Mouse (Mus musculus) macrophage (primary cell): Measurements from ENCODE around the gene Ccz1. TPM values are rescaled to one million over a fixed set of nuclear protein-coding genes. Genes with fewer than 3 reads are reported as not detected.

Experiments
- H3K27ac ChIP-seq: fragments of 350-480 bp; formaldehyde crosslinking; 2 replicates; pipeline ENCODE4 v1.9.0; 2021
- H3K36me3 ChIP-seq: fragments of 350-480 bp; formaldehyde crosslinking; 2 replicates; pipeline ENCODE4 v1.9.0; 2021; ENCODE audit errors: inconsistent target
- H3K4me3 ChIP-seq: fragments of 350-480 bp; formaldehyde crosslinking; 2 replicates; pipeline ENCODE4 v1.9.0; 2021; ENCODE audit errors: inconsistent target
- H3K79me2 ChIP-seq: fragments of 350-480 bp; formaldehyde crosslinking; 2 replicates; pipeline ENCODE4 v1.9.0; 2021; ENCODE audit errors: inconsistent target
- WGBS: methylation state at CpG from one replicate; pipeline ENCODE4 v1.1.7; 2026; ENCODE audit warnings: inconsistent platforms; ENCODE audit not compliant: missing documents; 5-methylcytosine and 5-hydroxymethylcytosine counted together
- polyA plus RNA-seq: library from polyadenylated mRNA; stranded (reverse); fragments of 250-400 nt; gene quantifications from 3 replicates; pipeline ENCODE4 v1.2.4, GENCODE M21; 2018; ENCODE audit warnings: inconsistent platforms

Ccz1 gene
- polyA plus RNA-seq, 1 experiment from 2014 or later = 66.0 TPM

DNA sequence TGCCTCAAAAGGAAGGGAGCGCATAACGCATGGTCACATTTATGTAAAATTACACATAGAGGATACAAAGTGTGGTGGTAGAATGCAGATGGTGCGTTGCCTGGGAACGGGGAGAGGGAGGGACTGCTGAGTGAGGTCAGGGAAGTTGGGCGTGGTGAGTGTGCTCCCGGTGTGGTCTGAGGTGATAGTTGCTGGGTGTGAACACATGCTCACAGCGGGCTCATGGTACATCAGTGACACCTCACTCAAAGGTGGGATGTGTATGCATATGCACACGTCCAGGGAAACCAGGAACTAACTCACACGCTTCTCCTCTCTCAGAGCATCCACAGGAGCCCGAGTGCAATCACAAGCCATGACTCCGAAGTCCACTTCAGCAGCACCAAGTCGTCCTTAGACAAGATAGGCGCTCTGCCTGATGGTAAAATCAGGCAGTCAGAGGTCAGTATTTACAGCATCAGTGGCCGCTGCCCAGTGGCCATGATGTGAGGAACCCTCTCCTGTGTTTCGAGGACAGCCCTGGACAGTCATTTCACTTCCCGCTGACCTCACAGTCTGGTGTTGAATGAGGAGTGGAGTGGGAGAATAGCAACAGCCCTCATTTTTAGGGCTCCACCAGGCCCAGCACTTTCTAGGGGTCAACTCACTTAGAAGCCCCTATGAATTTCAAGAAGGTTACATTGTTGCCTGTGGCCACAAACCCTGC, 37.8 kb downstream of the Ccz1 start:
- Histone ChIP-seq H3K36me3 (no peaks in the 10 kb centered on the region), H3K4me3 (no peak overlapping the region), H3K27ac (no peak overlapping the region), H3K79me2 (no peaks in the 10 kb centered on the region)
- 79% methylated on average over 16 of the region's 16 CpGs for WGBS

DNA sequence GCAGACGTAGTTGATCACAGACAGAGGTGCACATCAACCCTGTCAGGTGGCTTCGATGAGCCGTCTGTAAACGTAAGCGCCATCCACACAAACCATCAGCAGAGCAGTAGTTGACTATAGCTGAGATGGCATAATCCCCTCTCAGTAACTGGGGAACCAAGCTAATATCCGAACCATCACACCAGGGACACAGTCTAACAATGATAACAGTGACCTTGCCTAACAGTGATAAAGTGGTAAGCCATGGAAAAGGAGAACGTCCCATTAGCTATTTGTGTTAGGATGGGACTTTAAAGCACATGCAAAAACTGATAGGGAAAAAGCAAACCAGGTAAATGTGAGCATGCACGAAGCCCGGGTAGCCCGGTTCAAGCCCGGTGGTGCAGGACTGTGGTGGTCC, 38.4 kb downstream of the Ccz1 start:
- no peak overlapping the region for H3K4me3 ChIP-seq
- no peaks in the 10 kb centered on the region for H3K79me2 ChIP-seq
- H3K27ac ChIP-seq = no peak overlapping the region
- 95% methylated on average over 11 of the region's 11 CpGs for WGBS
- H3K36me3 ChIP-seq = no peaks in the 10 kb centered on the region

GRCm38 (mm10) chr5:143975631-143975933, 39.1 kb downstream of the Ccz1 start:
- Histone ChIP-seq H3K79me2 (no peaks in the 10 kb centered on the region), H3K27ac (no peak overlapping the region), H3K4me3 (no peak overlapping the region), H3K36me3 (no peaks in the 10 kb centered on the region)
- 24% methylated on average over 2 of the region's 2 CpGs for WGBS

- H3K79me2 ChIP-seq = no peaks in the 10 kb centered on the region
- H3K4me3 ChIP-seq = no peak overlapping the region
- WGBS = 55% methylated on average over 3 of the region's 4 CpGs
- no peak overlapping the region for H3K27ac ChIP-seq
- no peaks in the 10 kb centered on the region for H3K36me3 ChIP-seq
Measured at GRCm38 (mm10) chr5:143974931-143975630, 39.6 kb downstream of the Ccz1 start.

DNA sequence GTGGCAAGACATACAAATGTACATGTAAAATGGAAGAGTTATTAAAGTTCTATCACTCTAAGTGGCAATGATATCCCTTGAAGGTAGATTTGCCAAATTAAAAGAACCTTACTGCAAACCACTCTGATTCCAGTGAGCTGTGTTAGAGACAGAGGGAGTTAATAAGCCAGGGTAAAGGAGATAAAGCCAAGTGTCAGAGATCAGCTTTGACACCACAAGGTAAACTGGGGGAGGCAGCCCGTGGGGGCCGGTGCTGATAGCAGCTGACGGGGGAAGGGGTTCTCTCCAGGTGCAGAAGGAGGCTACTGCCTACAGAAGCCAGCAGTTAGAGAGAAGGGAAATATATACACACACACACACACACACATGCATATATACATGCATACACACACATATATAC, 42.0 kb downstream of the Ccz1 start:
- no peak overlapping the region for H3K27ac ChIP-seq
- H3K4me3 ChIP-seq = no peak overlapping the region
- 92% methylated on average over 3 of the region's 3 CpGs for WGBS
- no peaks in the 10 kb centered on the region for H3K79me2 ChIP-seq
- H3K36me3 ChIP-seq = no peaks in the 10 kb centered on the region

DNA sequence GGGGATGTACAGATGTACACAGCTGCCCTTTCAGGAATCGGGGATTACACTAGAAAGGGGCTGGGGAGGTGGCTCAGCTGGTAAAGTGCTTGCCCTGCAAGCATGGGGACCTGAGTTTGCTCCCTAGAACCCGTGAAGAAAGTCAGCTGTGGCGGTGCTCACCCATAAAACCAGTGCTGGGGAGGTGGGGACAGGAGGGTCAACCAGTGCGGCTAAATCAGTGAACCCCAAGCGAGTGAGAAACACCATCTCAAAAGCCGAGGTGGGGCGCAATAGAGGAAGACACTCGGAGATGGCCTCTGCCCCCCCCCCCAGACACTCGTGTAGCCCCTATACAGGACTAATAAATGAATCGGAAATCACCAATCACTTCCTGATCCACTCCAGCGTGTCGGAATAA, 48.0 kb downstream of the Ccz1 start:
- no peak overlapping the region for H3K4me3 ChIP-seq
- H3K79me2 ChIP-seq = no peaks in the 10 kb centered on the region
- H3K36me3 ChIP-seq = no peaks in the 10 kb centered on the region
- H3K27ac ChIP-seq = no peak overlapping the region
- 90% methylated on average over 11 of the region's 12 CpGs for WGBS

DNA sequence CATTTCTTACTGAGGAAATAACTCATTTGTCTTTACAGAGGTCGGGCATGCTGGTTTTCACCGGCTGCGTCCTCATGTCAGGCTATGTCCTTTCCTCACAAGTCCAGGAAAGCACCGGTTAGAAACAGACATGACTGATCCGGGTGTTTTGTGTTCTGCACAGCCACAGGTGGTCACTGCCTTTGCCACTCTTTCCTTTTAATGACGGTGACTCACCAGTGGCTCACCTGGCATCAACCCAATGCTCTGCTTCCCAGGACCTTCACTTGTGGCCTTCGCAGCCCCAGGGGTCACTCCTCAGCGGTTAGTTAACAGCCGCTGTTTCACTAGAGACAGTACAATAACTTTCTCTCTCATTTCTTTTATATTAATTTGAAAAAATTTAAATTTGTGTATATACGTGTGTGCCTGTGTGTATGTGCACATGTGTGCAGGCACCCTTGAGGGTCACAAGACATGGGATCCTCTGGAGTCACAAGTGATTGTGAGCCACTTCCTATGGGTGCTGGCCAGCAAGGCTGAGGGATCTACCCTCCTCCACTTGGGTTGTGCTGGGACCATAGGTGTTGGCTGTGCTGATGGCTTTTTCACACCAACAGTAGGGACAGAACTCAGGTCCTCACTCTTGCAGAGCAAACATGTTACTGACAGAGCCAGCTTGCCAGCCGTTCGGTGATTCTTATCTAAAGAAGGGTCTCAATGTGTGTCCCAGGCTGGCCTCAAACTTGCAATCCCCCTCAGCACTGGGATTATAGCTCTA, 48.9 kb downstream of the Ccz1 start:
- WGBS = 55% methylated on average over 12 of the region's 12 CpGs
- Histone ChIP-seq H3K79me2 (no peaks in the 10 kb centered on the region), H3K36me3 (no peaks in the 10 kb centered on the region), H3K4me3 (no peak overlapping the region), H3K27ac (no peak overlapping the region)

DNA sequence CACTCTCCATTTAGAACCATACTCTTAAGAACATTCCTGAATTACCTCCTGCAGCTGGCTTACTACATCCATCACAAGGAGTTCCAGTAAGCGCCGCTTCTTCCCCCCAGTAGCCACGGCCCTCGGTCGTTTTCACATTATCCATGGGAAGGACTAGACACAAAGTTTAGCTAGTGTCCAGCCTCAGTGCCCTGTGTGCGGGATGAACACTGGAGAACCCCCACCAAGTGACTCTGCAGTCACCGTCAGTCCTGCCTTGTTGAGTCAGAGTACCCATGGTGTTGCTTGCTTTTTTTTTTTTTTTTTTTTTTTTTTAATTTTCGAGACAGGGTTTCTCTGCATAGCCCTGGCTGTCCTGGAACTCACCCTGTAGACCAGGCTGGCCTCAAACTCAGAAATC, 53.5 kb downstream of the Ccz1 start:
- H3K27ac ChIP-seq = no peak overlapping the region
- H3K36me3 ChIP-seq = no peaks in the 10 kb centered on the region
- 88% methylated on average over 8 of the region's 8 CpGs for WGBS
- H3K4me3 ChIP-seq = no peak overlapping the region
- no peaks in the 10 kb centered on the region for H3K79me2 ChIP-seq

DNA sequence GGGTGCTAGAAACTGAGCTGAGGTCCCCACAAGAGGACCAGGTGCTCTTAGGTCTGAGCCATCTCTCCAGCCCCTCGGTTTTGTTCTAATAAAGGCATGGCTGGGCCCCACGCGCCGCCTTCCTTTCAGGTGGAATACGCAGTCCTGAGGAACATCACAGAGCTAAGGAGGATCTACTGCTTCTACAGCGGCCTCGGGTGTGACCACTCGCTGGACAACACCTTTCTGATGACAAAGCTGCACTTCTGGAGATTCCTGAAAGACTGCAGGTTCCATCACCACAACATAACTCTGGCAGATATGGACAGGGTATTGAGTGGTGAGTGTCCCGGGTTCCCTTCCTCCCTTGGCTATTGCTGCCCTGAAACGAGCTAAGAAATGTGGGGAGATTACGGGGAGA, 55.1 kb downstream of the Ccz1 start:
- no peaks in the 10 kb centered on the region for H3K36me3 ChIP-seq
- 96% methylated on average over 11 of the region's 11 CpGs for WGBS
- H3K27ac ChIP-seq = no peak overlapping the region
- H3K4me3 ChIP-seq = no peak overlapping the region
- H3K79me2 ChIP-seq = no peaks in the 10 kb centered on the region

GRCm38 (mm10) chr5:143957101-143957500, 57.6 kb downstream of the Ccz1 start:
- no peaks in the 10 kb centered on the region for H3K36me3 ChIP-seq
- H3K4me3 ChIP-seq = no peak overlapping the region
- H3K79me2 ChIP-seq = no peaks in the 10 kb centered on the region
- no peak overlapping the region for H3K27ac ChIP-seq
- 89% methylated on average over 6 of the region's 6 CpGs for WGBS

GRCm38 (mm10) chr5:143950016-143950415, 64.7 kb downstream of the Ccz1 start:
- Histone ChIP-seq H3K36me3 (no peaks in the 10 kb centered on the region), H3K27ac (no peak overlapping the region), H3K79me2 (no peaks in the 10 kb centered on the region), H3K4me3 (no peak overlapping the region)
- 65% methylated on average over 5 of the region's 5 CpGs for WGBS

GRCm38 (mm10) chr5:143948361-143948760, 66.3 kb downstream of the Ccz1 start:
- Histone ChIP-seq H3K36me3 (no peaks in the 10 kb centered on the region), H3K4me3 (no peak overlapping the region), H3K27ac (no peak overlapping the region), H3K79me2 (no peaks in the 10 kb centered on the region)
- WGBS = 94% methylated on average over 11 of the region's 12 CpGs

- no peak overlapping the region for H3K27ac ChIP-seq
- no peaks in the 10 kb centered on the region for H3K36me3 ChIP-seq
- H3K4me3 ChIP-seq = no peak overlapping the region
- no peaks in the 10 kb centered on the region for H3K79me2 ChIP-seq
- 91% methylated on average over 14 of the region's 14 CpGs for WGBS
Measured at GRCm38 (mm10) chr5:143943231-143944125, 71.2 kb downstream of the Ccz1 start.

DNA sequence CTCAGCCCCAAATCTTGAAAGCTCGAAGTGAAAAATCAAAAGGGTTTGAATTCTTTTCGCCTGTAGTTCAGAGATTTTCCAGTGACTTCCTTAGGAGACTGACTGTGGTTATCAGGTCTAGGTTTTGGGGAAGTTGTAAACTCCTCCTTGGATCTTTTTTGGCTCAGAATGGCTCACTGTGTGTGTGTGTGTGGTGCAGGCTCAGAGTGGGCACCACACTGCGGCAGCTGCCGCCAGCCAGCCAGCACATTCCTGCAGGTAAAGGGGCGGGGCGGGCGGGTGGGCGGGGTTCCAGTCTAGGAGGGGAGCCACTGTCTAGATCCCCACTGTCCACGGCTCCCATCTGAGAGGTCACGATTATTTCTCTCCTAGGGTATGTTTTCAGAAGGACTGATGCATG, 73.1 kb downstream of the Ccz1 start:
- Histone ChIP-seq H3K79me2 (no peaks in the 10 kb centered on the region), H3K36me3 (no peaks in the 10 kb centered on the region), H3K27ac (no peak overlapping the region), H3K4me3 (no peak overlapping the region)
- 29% methylated on average over 10 of the region's 10 CpGs for WGBS
